Mouse (Mus musculus) embryonic facial prominence, embryonic 15.5 days (tissue): ENCODE measurements around the gene Susd4. TPM values are rescaled to one million over a fixed set of nuclear protein-coding genes. Genes with fewer than 3 reads are reported as not detected.
A peak's percentile ranks its signal among the peaks of the same experiment; 100 is the strongest.

Source experiments
- ATAC-seq: fragments of 200-750 bp; cut with Nextera tagmentation; 2 replicates; pipeline ENCODE4 v1.8.0; 2017; ENCODE audit warnings: low read depth, moderate TSS enrichment; ENCODE audit not compliant: insufficient number of reproducible peaks, low FRiP score, low TSS enrichment
- H3K27ac ChIP-seq: fragments of 300-500 bp; sonication (generic); replicated peaks from 2 replicates; pipeline ENCODE4 v1.5.1; 2015; ENCODE audit warnings: mild to moderate bottlenecking, inconsistent platforms
- H3K27me3 ChIP-seq: fragments of 300-500 bp; sonication (generic); 2 replicates; pipeline ENCODE4 v1.6.1; 2015; ENCODE audit warnings: inconsistent platforms
- H3K36me3 ChIP-seq: fragments of 300-500 bp; sonication (generic); 2 replicates; pipeline ENCODE4 v1.6.1; 2015; ENCODE audit warnings: mild to moderate bottlenecking, inconsistent platforms
- H3K4me1 ChIP-seq: fragments of 300-500 bp; sonication (generic); 2 replicates; pipeline ENCODE4 v1.6.1; 2015; ENCODE audit warnings: inconsistent platforms
- H3K4me2 ChIP-seq: fragments of 300-500 bp; sonication (generic); replicated peaks from 2 replicates; pipeline ENCODE4 v1.6.1; 2015; ENCODE audit warnings: mild to moderate bottlenecking, inconsistent platforms
- H3K4me3 ChIP-seq: fragments of 300-500 bp; sonication (generic); replicated peaks from 2 replicates; pipeline ENCODE4 v1.5.1; 2015; ENCODE audit warnings: mild to moderate bottlenecking, inconsistent platforms
- H3K9ac ChIP-seq: fragments of 300-500 bp; sonication (generic); 2 replicates; pipeline ENCODE4 v1.6.1; 2015; ENCODE audit warnings: inconsistent platforms
- H3K9me3 ChIP-seq: fragments of 300-500 bp; sonication (generic); replicated peaks from 2 replicates; pipeline ENCODE4 v1.6.1; 2016; ENCODE audit warnings: inconsistent platforms
- WGBS: fragments of 180-500 bp; shearing (Covaris S2); methylation state at CpG from one replicate; pipeline ENCODE4 v1.1.7; 2015; 5-methylcytosine and 5-hydroxymethylcytosine counted together
- polyA plus RNA-seq: library from polyadenylated mRNA; unstranded; fragments of >200 nt; fragmentation: Nextera tagmentation; extraction: Ambion mirVana; gene quantifications from 2 replicates; pipeline ENCODE4 v1.2.1, GENCODE M21; 2015

The Susd4 gene
- polyA plus RNA-seq, 1 experiment from 2014 or later = 14.8 TPM

DNA sequence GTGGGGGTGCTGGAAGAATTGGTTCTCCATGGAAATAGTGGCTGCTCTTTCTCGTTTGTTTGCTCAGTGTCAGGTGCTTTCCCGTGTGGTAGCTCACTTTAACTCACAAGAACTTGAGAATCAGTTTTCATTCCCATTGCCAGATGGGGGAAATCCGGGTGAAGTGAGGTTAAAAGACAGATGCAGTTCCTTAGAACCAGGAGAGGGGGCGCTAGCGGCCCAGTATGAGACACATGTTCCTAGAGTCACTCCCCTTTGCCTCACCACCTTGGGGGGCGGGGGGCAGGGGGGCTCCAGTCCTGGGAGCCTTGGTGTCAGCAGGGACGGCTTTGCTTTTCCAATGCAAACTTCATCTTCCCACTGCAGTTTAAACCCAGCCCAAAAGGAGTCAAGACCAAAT lies 23.4 kb downstream of the Susd4 start:
- WGBS = 47% methylated on average over 7 of the region's 7 CpGs
- Histone ChIP-seq H3K4me2 (no peak overlapping the region), H3K9me3 (no peaks in the 10 kb centered on the region), H3K36me3 (no peaks in the 10 kb centered on the region), H3K27me3 (no peaks in the 10 kb centered on the region), H3K27ac (no peak overlapping the region), H3K9ac (no peak overlapping the region), H3K4me1 (peaks cover 11% of the 10 kb centered on the region), H3K4me3 (no peak overlapping the region)
- ATAC-seq = no peak

GRCm38 (mm10) chr1:182788896-182789295 lies 25.2 kb downstream of the Susd4 start:
- Histone ChIP-seq H3K4me3 (no peak overlapping the region), H3K27ac (0 out of 2 replicates have a peak overlapping the region, but pooled peaks have one; percentile 11), H3K4me1 (peaks cover 25% of the 10 kb centered on the region), H3K9ac (no peak overlapping the region), H3K36me3 (no peaks in the 10 kb centered on the region), H3K9me3 (no peaks in the 10 kb centered on the region), H3K4me2 (no peak overlapping the region), H3K27me3 (no peaks in the 10 kb centered on the region)
- ATAC-seq = no peak
- 36% methylated on average over 6 of the region's 6 CpGs for WGBS

GRCm38 (mm10) chr1:182792521-182793071 lies 28.9 kb downstream of the Susd4 start:
- no peak overlapping the region; the same call in 1 of the 2 replicates for H3K4me3 ChIP-seq
- peaks cover 17% of the 10 kb centered on the region for H3K4me1 ChIP-seq
- no peaks in the 10 kb centered on the region for H3K36me3 ChIP-seq
- H3K27ac ChIP-seq = peak overlapping the region; percentile 75
- no peaks in the 10 kb centered on the region for H3K9me3 ChIP-seq
- no peaks in the 10 kb centered on the region for H3K27me3 ChIP-seq
- H3K4me2 ChIP-seq = peak overlapping the region; percentile 37
- no peak overlapping the region for H3K9ac ChIP-seq
- WGBS = 9% methylated on average over 16 of the region's 16 CpGs
- ATAC-seq = peak; percentile 74; the same call in 1 of the 2 replicates

DNA sequence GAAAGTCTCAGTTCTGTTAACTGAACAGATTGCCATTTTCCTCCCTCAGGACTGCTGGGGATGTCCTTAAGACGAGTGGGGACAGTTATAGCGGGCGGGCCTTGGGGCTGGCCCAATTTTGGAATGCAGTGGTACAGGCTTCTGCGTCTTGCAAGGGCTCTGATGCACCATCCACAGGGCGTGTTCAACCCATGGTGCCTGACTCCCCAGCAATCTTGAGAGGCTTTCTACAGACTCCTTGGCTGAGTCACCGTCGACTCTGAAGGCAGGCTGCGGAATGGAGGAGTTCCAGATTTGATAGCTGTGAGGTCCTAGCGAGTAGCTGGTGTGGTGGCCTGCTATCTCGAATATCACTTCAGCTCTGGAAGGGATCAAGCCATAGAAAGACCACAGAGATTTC lies 30.6 kb downstream of the Susd4 start:
- Histone ChIP-seq H3K9ac (no peak overlapping the region), H3K27me3 (no peaks in the 10 kb centered on the region), H3K4me2 (no peak overlapping the region), H3K36me3 (no peaks in the 10 kb centered on the region), H3K27ac (no peak overlapping the region), H3K4me3 (no peak overlapping the region), H3K9me3 (no peaks in the 10 kb centered on the region), H3K4me1 (peaks cover 15% of the 10 kb centered on the region)
- ATAC-seq = no peak
- 80% methylated on average over 10 of the region's 10 CpGs for WGBS

GRCm38 (mm10) chr1:182794628-182795027 lies 31.0 kb downstream of the Susd4 start:
- no peaks in the 10 kb centered on the region for H3K36me3 ChIP-seq
- no peak overlapping the region for H3K27ac ChIP-seq
- no peaks in the 10 kb centered on the region for H3K27me3 ChIP-seq
- no peak overlapping the region for H3K9ac ChIP-seq
- no peaks in the 10 kb centered on the region for H3K9me3 ChIP-seq
- H3K4me1 ChIP-seq = peaks cover 15% of the 10 kb centered on the region
- ATAC-seq = no peak
- 85% methylated on average over 9 of the region's 9 CpGs for WGBS
- H3K4me2 ChIP-seq = no peak overlapping the region
- no peak overlapping the region for H3K4me3 ChIP-seq

DNA sequence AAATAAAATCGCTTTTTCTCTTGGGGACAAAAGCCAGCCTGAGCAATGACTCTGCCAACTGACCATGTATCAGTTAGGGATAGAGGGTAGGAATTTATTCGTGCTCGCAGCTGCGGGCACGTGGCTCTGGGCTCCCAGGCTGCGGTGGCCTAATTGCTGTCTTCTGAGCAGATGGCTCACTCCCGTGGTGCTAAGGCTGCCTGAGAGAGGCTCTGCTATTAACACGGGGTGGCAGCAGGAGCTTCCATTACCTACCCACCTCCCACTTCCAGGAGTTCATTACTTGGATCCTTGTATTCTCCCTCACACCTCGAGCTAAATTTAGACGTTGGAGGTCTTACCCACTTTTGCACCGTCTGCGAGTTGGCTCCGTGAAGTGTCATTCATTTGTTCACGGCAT lies 33.4 kb downstream of the Susd4 start:
- no peak overlapping the region for H3K4me2 ChIP-seq
- no peak overlapping the region for H3K9ac ChIP-seq
- no peak overlapping the region for H3K27ac ChIP-seq
- H3K9me3 ChIP-seq = no peaks in the 10 kb centered on the region
- WGBS = 82% methylated on average over 14 of the region's 14 CpGs
- H3K4me3 ChIP-seq = no peak overlapping the region
- peaks cover 14% of the 10 kb centered on the region for H3K4me1 ChIP-seq
- ATAC-seq = no peak
- H3K27me3 ChIP-seq = no peaks in the 10 kb centered on the region
- no peaks in the 10 kb centered on the region for H3K36me3 ChIP-seq

DNA sequence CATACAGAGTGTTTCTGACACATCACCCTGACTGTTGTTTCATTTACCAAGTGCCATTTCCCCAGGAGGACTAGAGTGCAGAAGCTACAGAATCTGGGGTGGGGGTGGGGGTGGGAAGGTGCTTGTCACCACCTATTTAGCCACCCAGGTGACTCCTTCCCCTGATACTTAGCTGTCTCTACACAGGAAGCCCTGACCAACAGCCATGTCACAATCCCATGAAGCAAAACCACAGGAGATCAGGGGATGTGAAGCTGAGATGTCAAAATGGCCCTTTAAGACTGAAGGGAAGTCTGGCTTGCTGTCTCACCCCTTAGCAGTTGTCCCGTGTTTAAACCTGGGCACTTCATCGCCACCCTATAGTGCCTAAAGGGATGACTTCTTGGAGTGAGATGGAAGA lies 37.9 kb downstream of the Susd4 start:
- no peaks in the 10 kb centered on the region for H3K9me3 ChIP-seq
- no peaks in the 10 kb centered on the region for H3K36me3 ChIP-seq
- no peak overlapping the region for H3K9ac ChIP-seq
- H3K4me1 ChIP-seq = no peaks in the 10 kb centered on the region
- no peak overlapping the region for H3K27ac ChIP-seq
- no peak overlapping the region for H3K4me3 ChIP-seq
- no peak for ATAC-seq
- no peak overlapping the region for H3K4me2 ChIP-seq
- 76% methylated on average over 2 of the region's 2 CpGs for WGBS
- no peaks in the 10 kb centered on the region for H3K27me3 ChIP-seq

DNA sequence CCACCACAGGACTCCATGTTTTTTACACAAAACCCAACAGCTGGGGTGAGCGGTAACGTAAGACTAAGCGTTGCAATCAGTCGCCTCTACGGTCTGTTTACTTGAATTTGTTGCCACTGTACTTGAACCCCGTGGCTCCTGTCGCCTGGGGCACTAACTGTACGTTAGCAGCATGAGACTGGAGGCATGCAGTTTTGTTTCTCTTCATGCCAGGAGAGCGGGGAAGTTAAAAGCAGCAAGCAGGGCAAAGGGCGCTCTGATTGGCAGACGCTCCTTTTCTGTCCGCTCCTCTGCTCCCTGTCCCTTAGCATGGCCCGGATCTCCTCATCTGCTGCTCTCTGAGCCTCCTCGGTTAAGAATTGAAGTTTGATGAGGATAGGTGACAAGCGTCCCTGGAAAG lies 39.2 kb downstream of the Susd4 start:
- Histone ChIP-seq H3K27me3 (no peaks in the 10 kb centered on the region), H3K9me3 (no peaks in the 10 kb centered on the region), H3K4me1 (no peaks in the 10 kb centered on the region), H3K9ac (no peak overlapping the region), H3K27ac (no peak overlapping the region), H3K4me3 (no peak overlapping the region), H3K4me2 (no peak overlapping the region), H3K36me3 (no peaks in the 10 kb centered on the region)
- ATAC-seq = no peak
- 60% methylated on average over 15 of the region's 15 CpGs for WGBS

DNA sequence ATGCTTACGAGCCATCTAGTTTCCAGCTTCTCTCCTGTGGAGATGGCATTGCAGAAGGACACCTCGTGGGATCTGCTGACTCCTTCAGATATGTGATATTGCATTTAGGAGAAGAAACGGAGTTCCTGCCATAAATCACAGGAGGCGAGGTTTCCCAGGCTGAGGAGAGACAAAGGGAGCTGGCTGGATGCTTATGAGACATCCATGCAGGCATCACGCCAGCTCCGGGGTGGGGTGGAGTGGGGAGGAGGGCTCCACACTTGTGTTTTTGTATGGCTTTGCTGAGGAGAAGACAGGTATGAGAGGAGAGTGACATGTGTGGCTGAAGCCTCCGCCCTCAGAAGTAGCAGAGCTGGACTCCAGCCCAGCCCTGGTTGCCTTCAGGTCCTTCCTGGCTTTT lies 50.3 kb downstream of the Susd4 start:
- no peak overlapping the region for H3K4me3 ChIP-seq
- H3K4me2 ChIP-seq = no peak overlapping the region
- H3K9ac ChIP-seq = no peak overlapping the region
- WGBS = 75% methylated on average over 7 of the region's 7 CpGs
- H3K36me3 ChIP-seq = no peaks in the 10 kb centered on the region
- 0 out of 2 replicates have a peak, but pooled peaks cover 6% of the 10 kb centered on the region for H3K4me1 ChIP-seq
- no peak overlapping the region for H3K27ac ChIP-seq
- no peak for ATAC-seq
- no peaks in the 10 kb centered on the region for H3K27me3 ChIP-seq
- H3K9me3 ChIP-seq = no peaks in the 10 kb centered on the region

DNA sequence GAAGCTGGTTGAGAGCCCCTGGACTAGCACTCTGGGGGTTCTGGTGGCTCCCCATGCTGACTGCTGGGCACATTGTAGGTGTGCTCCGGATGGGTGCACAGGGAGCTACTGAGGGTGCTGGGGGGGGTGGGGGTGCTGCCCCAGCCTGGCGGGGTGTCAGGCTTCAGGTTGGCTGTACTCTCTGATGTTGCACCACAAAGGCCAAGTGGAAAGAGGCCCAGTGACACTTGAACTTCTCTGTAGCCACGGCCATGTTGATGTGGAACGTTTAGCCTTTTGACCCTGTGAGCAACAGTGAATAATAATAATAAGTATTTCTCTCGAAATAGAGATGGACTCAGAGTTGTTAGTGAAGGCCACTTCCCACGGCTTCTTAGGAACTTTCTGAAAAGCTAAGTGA lies 50.9 kb downstream of the Susd4 start:
- Histone ChIP-seq H3K9me3 (no peaks in the 10 kb centered on the region), H3K36me3 (no peaks in the 10 kb centered on the region), H3K9ac (no peak overlapping the region), H3K4me2 (no peak overlapping the region), H3K27me3 (no peaks in the 10 kb centered on the region), H3K4me1 (0 out of 2 replicates have a peak, but pooled peaks cover 6% of the 10 kb centered on the region), H3K4me3 (no peak overlapping the region), H3K27ac (no peak overlapping the region)
- WGBS = 79% methylated on average over 6 of the region's 6 CpGs
- ATAC-seq = no peak

DNA sequence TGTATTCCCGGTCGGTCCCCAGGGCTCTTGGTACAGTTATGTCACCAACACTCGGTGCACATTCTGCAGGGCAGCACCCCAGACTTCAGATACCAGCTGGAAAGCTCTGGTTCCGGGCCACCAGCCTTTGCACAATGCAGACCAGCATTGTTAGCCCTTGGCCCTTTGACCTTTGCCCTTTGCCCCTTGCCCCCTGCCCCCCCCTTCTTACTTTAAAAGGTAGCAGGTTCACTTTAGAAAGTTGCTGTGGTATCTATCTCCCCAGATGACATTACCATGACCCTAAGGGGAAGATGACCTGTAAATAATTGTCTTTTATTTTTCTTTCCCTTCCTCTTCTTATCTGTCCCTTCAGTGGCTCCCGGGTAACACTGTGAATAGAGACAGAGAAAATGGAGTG lies 53.4 kb downstream of the Susd4 start:
- Histone ChIP-seq H3K4me2 (no peak overlapping the region), H3K27ac (no peak overlapping the region), H3K36me3 (no peaks in the 10 kb centered on the region), H3K9ac (no peak overlapping the region), H3K9me3 (no peaks in the 10 kb centered on the region), H3K4me1 (0 out of 2 replicates have a peak, but pooled peaks cover 6% of the 10 kb centered on the region), H3K4me3 (no peak overlapping the region), H3K27me3 (no peaks in the 10 kb centered on the region)
- ATAC-seq = no peak
- 62% methylated on average over 5 of the region's 5 CpGs for WGBS

- Histone ChIP-seq H3K4me1 (0 out of 2 replicates have a peak, but pooled peaks cover 6% of the 10 kb centered on the region), H3K4me3 (no peak overlapping the region), H3K27ac (no peak overlapping the region), H3K9ac (no peak overlapping the region), H3K9me3 (no peaks in the 10 kb centered on the region), H3K4me2 (no peak overlapping the region), H3K36me3 (no peaks in the 10 kb centered on the region), H3K27me3 (no peaks in the 10 kb centered on the region)
- 22% methylated on average over 6 of the region's 6 CpGs for WGBS
- no peak for ATAC-seq
Observed at GRCm38 (mm10) chr1:182817624-182818023, 54.0 kb downstream of the Susd4 start.
